Mouse (Mus musculus) CD4-positive, CD25-positive, alpha-beta regulatory T cell (primary cell): ENCODE results near the gene Nme7. TPM values are rescaled to one million over a fixed set of nuclear protein-coding genes. Genes with fewer than 3 reads are reported as not detected.

Source experiments
- polyA plus RNA-seq: library from polyadenylated mRNA; unstranded; fragments of 100-300 nt; shearing (Covaris generic); gene quantifications from one replicate; pipeline ENCODE4 v1.2.1, GENCODE M21; 2017

The Nme7 gene
- polyA plus RNA-seq, result 12.2 TPM

DNA sequence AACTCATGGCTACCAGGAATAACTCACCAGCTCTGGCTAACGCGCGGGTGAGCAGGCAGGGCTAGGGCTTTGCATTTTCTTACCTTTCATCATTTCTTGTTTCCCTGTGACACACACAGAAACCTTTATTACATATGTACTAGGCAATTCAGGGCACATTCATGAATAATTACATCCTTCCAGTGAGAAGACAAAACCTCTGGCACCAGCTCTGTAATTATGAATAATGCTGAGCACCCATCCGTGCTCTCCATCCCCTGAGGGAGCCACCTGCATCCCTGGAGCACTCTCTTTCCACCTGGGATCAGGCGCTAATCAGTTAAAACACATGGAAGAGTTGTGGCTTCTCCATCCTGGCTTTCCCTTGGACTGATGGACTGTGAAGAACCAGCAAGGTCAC, at the start of gene Nme7:
Gene Nme7 (plus strand): TSS at position 301 of the 400 bp plus-strand sequence.

DNA sequence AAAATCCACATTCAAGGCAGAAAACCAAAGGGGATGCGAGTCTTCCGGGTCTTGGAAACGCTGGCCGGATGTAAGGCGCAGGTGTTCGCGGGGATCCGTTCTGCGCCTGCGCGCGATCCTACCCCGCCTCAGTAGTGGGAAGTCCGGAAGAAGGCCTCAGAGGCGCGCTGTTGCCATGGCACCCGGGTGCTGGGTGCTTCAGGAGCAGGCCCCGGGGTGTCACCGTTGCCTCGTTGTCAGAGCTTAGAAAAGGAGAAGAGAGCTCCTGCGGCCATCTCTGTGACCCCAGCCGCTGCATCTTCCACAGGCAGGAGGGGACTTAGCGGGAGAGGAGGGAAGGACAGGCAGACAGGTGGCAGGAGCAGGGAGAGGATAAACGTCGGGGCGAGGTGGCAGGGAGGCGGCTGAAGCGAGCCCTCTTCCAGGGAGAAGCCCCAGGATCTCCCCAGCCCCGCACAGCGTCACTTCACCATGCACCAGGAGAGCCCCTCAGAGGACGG, 28.4 kb upstream of the Nme7 start, which contains the start of gene Ccdc181:
Gene Ccdc181 (plus strand): TSS at position 131 of the 500 bp plus-strand sequence.

DNA sequence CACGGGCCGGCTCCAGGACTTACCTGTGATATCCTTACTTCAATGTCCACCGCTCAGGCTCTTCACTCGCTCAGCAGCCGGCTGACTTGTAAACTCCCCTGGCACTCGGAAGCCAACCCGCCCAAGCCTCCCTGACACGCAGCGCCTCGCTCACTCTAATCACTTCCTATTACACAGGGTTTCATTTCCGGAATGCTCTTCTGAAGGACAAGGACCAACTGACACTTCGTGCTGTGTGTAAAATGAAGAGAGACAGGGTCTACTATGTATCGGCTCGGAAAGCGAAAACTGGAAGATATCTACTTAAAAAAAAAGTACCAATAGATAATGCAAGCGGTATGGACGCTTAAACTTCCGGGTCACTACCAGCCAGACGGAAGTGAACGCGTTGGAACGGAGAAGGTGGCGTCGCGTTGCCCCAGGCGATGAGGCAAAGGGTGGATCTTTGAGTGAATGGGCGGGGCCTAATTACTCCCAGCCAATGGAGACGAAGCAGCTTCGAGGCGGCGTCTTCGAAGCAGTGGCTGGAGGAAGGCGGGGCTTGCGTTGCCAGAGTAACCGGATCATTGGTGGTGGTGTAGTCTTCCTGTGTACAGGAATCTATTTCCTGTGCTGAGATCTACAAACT, 3.3 kb downstream of the Nme7 start, which contains the start of gene Blzf1:
Gene Blzf1 (minus strand): TSS at position 366 of the 628 bp plus-strand sequence.

GRCm38 (mm10) chr1:164458245-164458613, 154.3 kb downstream of the Nme7 start, which contains the start of gene Atp1b1:
TSS of gene Atp1b1 (minus strand) at chr1:164458355.

Other genes with a start within 250 kb of the Nme7 start
- 1,155 TPM for gene Sell, start 242.1 kb upstream of the Nme7 start, polyA plus RNA-seq
- gene Selp, start 188.9 kb upstream of the Nme7 start, polyA plus RNA-seq, result 5.9 TPM
- gene F5, start 152.3 kb upstream of the Nme7 start, polyA plus RNA-seq, result 0.06 TPM
- 6.3 TPM for gene Slc19a2, start 55.1 kb upstream of the Nme7 start, polyA plus RNA-seq
- 7.8 TPM for gene Ccdc181, start 28.5 kb upstream of the Nme7 start, polyA plus RNA-seq
- 16.5 TPM for gene Blzf1, start 3.4 kb downstream of the Nme7 start, polyA plus RNA-seq
- 41.7 TPM for gene Atp1b1, start 154.2 kb downstream of the Nme7 start, polyA plus RNA-seq